Mouse (Mus musculus) G1E (cell line): ENCODE data around the gene Stk25. TPM values are rescaled to one million over a fixed set of nuclear protein-coding genes. Genes with fewer than 3 reads are reported as not detected.

Experiments used
- ATAC-seq: 2 replicates; pipeline ENCODE4 v1.8.0; 2016; ENCODE audit warnings: mild to moderate bottlenecking; ENCODE audit not compliant: insufficient number of reproducible peaks, poor library complexity, low FRiP score, severe bottlenecking; ENCODE audit errors: extremely low read depth
- DNase-seq: peaks from one replicate; pipeline ENCODE4 v3.0.0; 2012; ENCODE audit warnings: low spot score
- H3K27me3 ChIP-seq: 2 replicates; pipeline ENCODE4 v1.6.1; 2012; ENCODE audit warnings: mild to moderate bottlenecking, low read length, inconsistent platforms; ENCODE audit not compliant: insufficient read depth
- H3K36me3 ChIP-seq: replicated peaks from 2 replicates; pipeline ENCODE3; 2012; ENCODE audit warnings: mild to moderate bottlenecking, inconsistent platforms
- H3K4me1 ChIP-seq: 2 replicates; pipeline ENCODE4 v1.6.1; 2012; ENCODE audit warnings: low read depth, low read length, inconsistent platforms, mixed read lengths; ENCODE audit not compliant: insufficient read depth
- H3K4me3 ChIP-seq: 2 replicates; pipeline ENCODE4 v1.5.1; 2012; ENCODE audit warnings: low read depth, mild to moderate bottlenecking, inconsistent platforms, low read length, moderate library complexity, mixed read lengths
- H3K9me3 ChIP-seq: replicated peaks from 2 replicates; pipeline ENCODE4 v1.6.1; 2012; ENCODE audit warnings: inconsistent platforms
- CTCF ChIP-seq: IDR thresholded peaks from 2 replicates; pipeline ENCODE4 v1.5.1; 2012; ENCODE audit warnings: low read depth, low read length, inconsistent platforms, mixed read lengths
- GATA1 ChIP-seq: IDR thresholded peaks from 2 replicates; pipeline ENCODE4 v1.6.1; 2012; ENCODE audit warnings: borderline replicate concordance, low read length, inconsistent platforms, mixed read lengths
- GATA2 ChIP-seq: IDR thresholded peaks from 2 replicates; pipeline ENCODE4 v1.6.1; 2012; ENCODE audit warnings: low read depth, low read length, inconsistent platforms, borderline replicate concordance
- POLR2AphosphoS5 ChIP-seq: IDR thresholded peaks from 2 replicates; pipeline ENCODE4 v1.6.1; 2012; ENCODE audit warnings: low read depth, low read length, inconsistent platforms; ENCODE audit not compliant: insufficient replicate concordance
- TAL1 ChIP-seq: conservative IDR thresholded peaks from 2 replicates; pipeline ENCODE4 v1.6.1; 2012; ENCODE audit warnings: low read depth, low read length, inconsistent platforms, mixed read lengths
- polyA plus RNA-seq: library from polyadenylated mRNA; stranded (reverse); fragments of >175 nt; gene quantifications from 2 replicates; pipeline ENCODE4 v1.2.3, GENCODE M21; 2012
- total RNA-seq, 2 experiments: library from RNA; stranded (forward) in 1 of 2; stranded (reverse) in 1 of 2; fragments of 200-1000 nt in 1 of 2; fragments of >200 nt in 1 of 2; fragmentation: Nextera tagmentation in 1 of 2; gene quantifications; 2 replicates each; pipeline ENCODE4 v1.2.3; 2014 to 2017

Stk25 gene
- total and polyA plus RNA-seq, 3 experiments = 23.4 to 116 (median 64.8) TPM

- peaks cover 29% of the 10 kb centered on the region for H3K27me3 ChIP-seq
- no peaks in the 10 kb centered on the region for H3K9me3 ChIP-seq
- ATAC-seq = peak; percentile 89
- no peak overlapping the region for H3K4me3 ChIP-seq
- no peaks in the 10 kb centered on the region for H3K36me3 ChIP-seq
- TF ChIP-seq GATA2 (no peak), CTCF (no peak), TAL1 (no peak), GATA1 (no peak), POLR2AphosphoS5 (no peak)
- peaks cover 5% of the 10 kb centered on the region for H3K4me1 ChIP-seq
- DNase-seq = no peak
Observed at GRCm38 (mm10) chr1:93656325-93657024, 2.0 kb downstream of the Stk25 start.

- no peak for DNase-seq
- TF ChIP-seq GATA2 (no peak), TAL1 (no peak), GATA1 (no peak), CTCF (no peak), POLR2AphosphoS5 (no peak)
- Histone ChIP-seq H3K27me3 (peaks cover 29% of the 10 kb centered on the region), H3K36me3 (no peaks in the 10 kb centered on the region), H3K4me1 (peaks cover 7% of the 10 kb centered on the region), H3K9me3 (no peaks in the 10 kb centered on the region), H3K4me3 (no peak overlapping the region)
- no peak for ATAC-seq
Observed at GRCm38 (mm10) chr1:93654798-93655197, 3.7 kb downstream of the Stk25 start.

GRCm38 (mm10) chr1:93654275-93654674 lies 4.2 kb downstream of the Stk25 start:
- H3K27me3 ChIP-seq = peaks cover 27% of the 10 kb centered on the region
- TF ChIP-seq CTCF (no peak), TAL1 (no peak), POLR2AphosphoS5 (no peak), GATA1 (no peak), GATA2 (no peak)
- no peaks in the 10 kb centered on the region for H3K36me3 ChIP-seq
- no peak overlapping the region for H3K4me3 ChIP-seq
- DNase-seq (no peak), ATAC-seq (no peak; the same call in 1 of the 2 replicates)
- peaks cover 13% of the 10 kb centered on the region for H3K4me1 ChIP-seq
- H3K9me3 ChIP-seq = no peaks in the 10 kb centered on the region

DNA sequence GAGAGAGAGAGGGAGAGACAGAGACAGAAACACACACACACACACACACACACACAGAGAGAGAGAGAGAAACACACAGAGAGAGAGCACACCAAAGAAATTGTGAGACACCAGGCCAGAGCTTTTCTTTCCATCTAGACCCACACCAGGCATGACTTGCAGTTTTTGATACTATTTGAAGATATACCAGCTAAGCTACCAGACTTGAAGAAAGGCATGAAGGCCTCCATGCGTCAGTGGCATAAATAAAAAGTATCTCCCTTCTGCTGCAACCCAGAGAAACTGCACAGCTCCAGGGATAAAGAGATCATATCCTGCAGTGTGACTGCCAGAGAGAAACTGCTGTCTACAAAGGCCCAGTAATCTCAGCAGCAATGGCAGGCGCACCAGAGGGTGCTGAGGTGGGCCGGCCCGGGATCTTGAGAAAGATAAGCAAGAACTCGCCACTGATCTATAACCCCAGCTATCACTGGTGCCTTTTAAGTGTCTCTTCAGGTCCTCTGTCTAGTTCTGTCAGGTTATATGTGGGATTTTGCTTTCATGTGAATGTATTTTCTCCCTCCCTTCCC lies 8.8 kb downstream of the Stk25 start:
- Histone ChIP-seq H3K4me3 (no peak overlapping the region), H3K9me3 (no peaks in the 10 kb centered on the region), H3K4me1 (peaks cover 16% of the 10 kb centered on the region), H3K27me3 (peaks cover 12% of the 10 kb centered on the region), H3K36me3 (no peaks in the 10 kb centered on the region)
- peak; percentile 45 for ATAC-seq
- peak; percentile 46 for DNase-seq
- TF ChIP-seq GATA2 (no peak), GATA1 (no peak), CTCF (no peak), TAL1 (no peak), POLR2AphosphoS5 (no peak)

DNA sequence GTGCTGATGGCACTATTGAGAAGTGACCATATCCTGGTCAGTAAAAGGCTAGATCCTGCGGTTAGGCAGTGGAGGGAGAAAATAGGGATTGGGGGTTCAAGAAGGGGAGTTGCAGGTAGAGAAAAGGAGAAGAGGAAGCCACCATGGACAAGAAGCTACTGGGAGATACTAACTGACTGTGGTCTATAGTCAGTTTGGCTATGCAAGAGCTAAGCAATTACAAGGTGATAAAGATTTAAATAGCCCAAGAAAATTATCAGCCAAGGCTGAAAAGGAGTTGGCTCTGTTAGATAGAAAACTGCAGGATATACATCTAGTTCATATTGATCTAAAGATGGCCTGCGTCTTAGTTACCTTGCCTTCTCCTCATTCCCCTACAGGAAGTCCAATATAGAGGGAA lies 15.8 kb downstream of the Stk25 start:
- Histone ChIP-seq H3K4me3 (no peak overlapping the region), H3K4me1 (no peaks in the 10 kb centered on the region), H3K9me3 (no peaks in the 10 kb centered on the region), H3K36me3 (no peaks in the 10 kb centered on the region), H3K27me3 (peaks cover 8% of the 10 kb centered on the region)
- DNase-seq (no peak), ATAC-seq (no peak)
- TF ChIP-seq TAL1 (no peak), POLR2AphosphoS5 (no peak), CTCF (no peak), GATA2 (no peak), GATA1 (no peak)

- DNase-seq (no peak), ATAC-seq (no peak)
- TF ChIP-seq GATA2 (no peak), GATA1 (no peak), TAL1 (no peak), CTCF (no peak), POLR2AphosphoS5 (no peak)
- Histone ChIP-seq H3K4me3 (no peak overlapping the region), H3K36me3 (no peaks in the 10 kb centered on the region), H3K27me3 (peaks cover 5% of the 10 kb centered on the region; the same call in 1 of the 2 replicates), H3K4me1 (no peaks in the 10 kb centered on the region), H3K9me3 (no peaks in the 10 kb centered on the region)
Observed at GRCm38 (mm10) chr1:93641978-93642377, 16.5 kb downstream of the Stk25 start.
